Mouse (Mus musculus): ENCODE measurements around the gene Ndufc2. TPM values are rescaled to one million over a fixed set of nuclear protein-coding genes. Genes with fewer than 3 reads are reported as not detected.
"Not testable (repeated sequence)": the region's sequence is repeated elsewhere in the genome, so short reads cannot be mapped to it uniquely, and the experiment has no call there.

The Ndufc2 gene
- polyA plus RNA-seq, 2 experiments from 2014 or later, result 212 to 215 TPM

GRCm38 (mm10) chr7:97427296-97427695 lies 27.5 kb downstream of the Ndufc2 start:
- no peak for ATAC-seq

- no peak for ATAC-seq
Measured at GRCm38 (mm10) chr7:97427778-97428420, 28.1 kb downstream of the Ndufc2 start.

GRCm38 (mm10) chr7:97429705-97430104 lies 29.9 kb downstream of the Ndufc2 start:
- ATAC-seq, result no peak

- not testable (repeated sequence) for ATAC-seq
Measured at GRCm38 (mm10) chr7:97433517-97433916, 33.7 kb downstream of the Ndufc2 start.

GRCm38 (mm10) chr7:97434517-97434916 lies 34.7 kb downstream of the Ndufc2 start:
- no peak for ATAC-seq

- ATAC-seq, result no peak
Measured at GRCm38 (mm10) chr7:97438986-97439385, 39.2 kb downstream of the Ndufc2 start.

- no peak for ATAC-seq
Measured at GRCm38 (mm10) chr7:97446171-97446925, 46.5 kb downstream of the Ndufc2 start.

GRCm38 (mm10) chr7:97447050-97447531 lies 47.3 kb downstream of the Ndufc2 start:
- ATAC-seq, result no peak

GRCm38 (mm10) chr7:97451023-97451422 lies 51.2 kb downstream of the Ndufc2 start, which contains the start of gene Kctd14:
Kctd14 (plus strand) TSS chr7:97451323.
- ATAC-seq, result not testable (repeated sequence)

GRCm38 (mm10) chr7:97452196-97452595 lies 52.4 kb downstream of the Ndufc2 start:
- ATAC-seq, result no peak

- ATAC-seq, result no peak
Measured at GRCm38 (mm10) chr7:97453141-97453921, 53.5 kb downstream of the Ndufc2 start.

GRCm38 (mm10) chr7:97454795-97455194 lies 55.0 kb downstream of the Ndufc2 start:
- ATAC-seq, result no peak

- no peak for ATAC-seq
Measured at GRCm38 (mm10) chr7:97455577-97455976, 55.8 kb downstream of the Ndufc2 start.

Other genes with a start within 250 kb of the Ndufc2 start
- 1 to 10 TPM; 1.0 to 1.5 TPM for gene Usp35, start 68.0 kb upstream of the Ndufc2 start, polyA plus RNA-seq (2017; shearing (Covaris generic))
- under 1 TPM; 0.25 to 0.66 TPM for gene Kctd21, start 67.7 kb upstream of the Ndufc2 start, polyA plus RNA-seq (2017; shearing (Covaris generic))
- gene Alg8, start 28.4 kb upstream of the Ndufc2 start, polyA plus RNA-seq (2017; shearing (Covaris generic)), result 10 to 100 TPM; 16.4 to 22.7 TPM
- not detected for gene Thrsp, start 17.7 kb downstream of the Ndufc2 start, polyA plus RNA-seq (2017; shearing (Covaris generic))
- gene Kctd14, start 51.3 kb downstream of the Ndufc2 start, polyA plus RNA-seq (2017; shearing (Covaris generic)), result 1 to 10 TPM in 1 of 2 experiments, under 1 TPM in 1; 0.66 to 1.1 TPM
- gene Ints4, start 81.0 kb downstream of the Ndufc2 start, polyA plus RNA-seq (2017; shearing (Covaris generic)), result 10 to 100 TPM; 37.5 to 45.5 TPM
- 10 to 100 TPM; 42.2 to 46.9 TPM for gene Aamdc, start 179.5 kb downstream of the Ndufc2 start, polyA plus RNA-seq (2017; shearing (Covaris generic))
- 10 to 100 TPM; 27.1 to 27.3 TPM for gene Rsf1, start 179.9 kb downstream of the Ndufc2 start, polyA plus RNA-seq (2017; shearing (Covaris generic))